Mouse (Mus musculus) MEL (cell line): ENCODE results near the gene Srsf11.

Experiments used
- CTCF ChIP-seq, 3 experiments: IDR thresholded peaks in 2 of 3; conservative IDR thresholded peaks in 1 of 3; 2 replicates each; pipeline ENCODE4 v1.5.1; 2011 to 2012; ENCODE audit warnings: low read length in 3 of 3, low read depth in 2 of 3, mild to moderate bottlenecking in 2 of 3, improper control_type of control experiment in 1 of 3, inconsistent platforms in 1 of 3, mixed read lengths in 1 of 3, moderate library complexity in 1 of 3; ENCODE audit not compliant: control insufficient read depth in 1 of 3, insufficient read depth in 1 of 3, poor library complexity in 1 of 3, severe bottlenecking in 1 of 3
- EP300 ChIP-seq, 2 experiments: IDR thresholded peaks; 2 replicates each; pipeline ENCODE4 v1.6.1; 2011; ENCODE audit warnings: improper control_type of control experiment in 2 of 2, low read length in 2 of 2, low read depth in 1 of 2, mild to moderate bottlenecking in 1 of 2
- ETS1 ChIP-seq: IDR thresholded peaks from 2 replicates; pipeline ENCODE4 v1.6.1; 2012; ENCODE audit warnings: low read depth, mild to moderate bottlenecking, inconsistent platforms, low read length, improper control_type of control experiment, moderate library complexity
- MAFK ChIP-seq: IDR thresholded peaks from 2 replicates; pipeline ENCODE4 v1.6.1; 2011; ENCODE audit warnings: low read depth, mild to moderate bottlenecking, low read length, improper control_type of control experiment, borderline replicate concordance
- MAX ChIP-seq: IDR thresholded peaks from 2 replicates; pipeline ENCODE4 v1.6.1; 2011; ENCODE audit warnings: low read length, improper control_type of control experiment
- NELFE ChIP-seq: IDR thresholded peaks from 2 replicates; pipeline ENCODE4 v1.6.1; 2011; ENCODE audit warnings: low read depth, low read length, improper control_type of control experiment
- POLR2A ChIP-seq, 2 experiments: IDR thresholded peaks; 2 replicates each; pipeline ENCODE4 v1.6.1; 2011 to 2012; ENCODE audit warnings: low read length in 2 of 2, mild to moderate bottlenecking in 2 of 2, control low read depth in 1 of 2, improper control_type of control experiment in 1 of 2, low read depth in 1 of 2, moderate library complexity in 1 of 2; ENCODE audit not compliant: control insufficient read depth in 1 of 2, insufficient read depth in 1 of 2, poor library complexity in 1 of 2
- POLR2AphosphoS5 ChIP-seq: IDR thresholded peaks from 2 replicates; pipeline ENCODE4 v1.6.1; 2012; ENCODE audit warnings: low read depth, borderline replicate concordance, mild to moderate bottlenecking, inconsistent platforms, low read length, moderate library complexity, mixed read lengths
- RCOR1 ChIP-seq: IDR thresholded peaks from 2 replicates; pipeline ENCODE4 v1.6.1; 2012; ENCODE audit warnings: low read depth, mild to moderate bottlenecking, inconsistent platforms, low read length, improper control_type of control experiment

GRCm38 (mm10) chr3:158075004-158075403, 38.6 kb upstream of the Srsf11 start:
- TF ChIP-seq CTCF (IDR thresholded peaks at IDR 0.05 in 2 of 3, conservative IDR thresholded peaks at IDR 0.05 in 1 of 3; ENCODE audit: control insufficient read depth in 1 of 3, insufficient read depth in 1 of 3, low read depth in 2 of 3, low read length in 3 of 3, poor library complexity in 1 of 3, severe bottlenecking in 1 of 3), result no peak
- TF ChIP-seq NELFE, result no peak
- TF ChIP-seq MAFK, result no peak
- no peak for TF ChIP-seq POLR2A (IDR thresholded peaks at IDR 0.05; ENCODE audit: control insufficient read depth in 1 of 2, insufficient read depth in 1 of 2, low read depth in 1 of 2, low read length in 2 of 2, poor library complexity in 1 of 2)
- TF ChIP-seq POLR2AphosphoS5, result no peak
- TF ChIP-seq MAX, result no peak
- TF ChIP-seq RCOR1, result no peak
- TF ChIP-seq ETS1, result no peak
- TF ChIP-seq EP300 (IDR thresholded peaks at IDR 0.05; ENCODE audit: low read depth in 1 of 2, low read length in 2 of 2), result no peak
